Comparison of ENCODE assay signal across 13 mouse cellular contexts in genomic region chr17:28029308-28029707, GRCm38 (mm10). TPM values are rescaled to one million over a fixed set of nuclear protein-coding genes. Genes with fewer than 3 reads are reported as not detected.
DNase-seq lines count a peak whose midpoint lies in the region; ATAC-seq and TF ChIP-seq lines count a peak whose summit lies in the region.
"Had no signal": no experiment of that assay in that cellular context is flagged by ENCODE, and none has a peak within 500 bp of the region (broad histone marks: within the 10 kb centered on the region; RNA-seq: fewer than 3 reads in every experiment).

No protein-coding gene starts in this region.

- TF ChIP-seq POLR2A in lung, adult 2 months (IDR thresholded peaks at IDR 0.05; ENCODE audit: borderline replicate concordance, extremely low read depth, low read depth, low read length) = peak; percentile 22; the same call in 1 of the 2 replicates

- peaks cover 71% of the 10 kb centered on the region for H3K4me1 ChIP-seq in lung, adult 2 months (ENCODE audit: control insufficient read depth, insufficient read depth, low read length)
- peaks cover 50% of the 10 kb centered on the region for H3K4me1 ChIP-seq in heart, embryonic 15.5 days (replicated peaks)

- intact Hi-C loops in gastrocnemius, adult 2 months (cut with DNase I) = no loop called here

- peak overlapping the region; percentile 84 for H3K27ac ChIP-seq in gastrocnemius, adult 2 months
- H3K27ac ChIP-seq in heart, embryonic 15.5 days = peak overlapping the region; percentile 69

- no peak for TF ChIP-seq CTCF in gastrocnemius, adult 2 months (IDR thresholded peaks at IDR 0.05)
- no peak for TF ChIP-seq CTCF in lung, adult 2 months (IDR thresholded peaks at IDR 0.05; ENCODE audit: insufficient read depth, low read length)

- no peaks in the 10 kb centered on the region for H3K9me3 ChIP-seq in heart, embryonic 15.5 days (replicated peaks)

- H3K9ac ChIP-seq in heart, embryonic 15.5 days = no peak overlapping the region

- no peaks in the 10 kb centered on the region for H3K36me3 ChIP-seq in heart, embryonic 15.5 days

- 51% methylated on average over 2 of the region's 2 CpGs for WGBS in lung, adult 2 months
- 55% methylated on average over 2 of the region's 2 CpGs for WGBS in heart, embryonic 15.5 days

- ATAC-seq in heart, embryonic 15.5 days (replicated peaks; ENCODE audit: insufficient number of reproducible peaks, insufficient read depth, low FRiP score, low read depth) = no peak
- no peak for ATAC-seq in erythroid progenitor cell, adult 5-6 weeks (replicated peaks; ENCODE audit: low FRiP score, poor library complexity, severe bottlenecking)

- H3K27me3 ChIP-seq in heart, embryonic 15.5 days = no peaks in the 10 kb centered on the region

- H3K4me3 ChIP-seq in gastrocnemius, adult 2 months = no peak overlapping the region
- H3K4me3 ChIP-seq in lung, adult 2 months (replicated peaks; ENCODE audit: extremely low read depth, low read depth, low read length) = no peak overlapping the region
- H3K4me3 ChIP-seq in heart, embryonic 15.5 days = no peak overlapping the region
- H3K4me3 ChIP-seq: myocyte had no signal

- no peak for DNase-seq in gastrocnemius, adult 2 months
- no peak for DNase-seq in gastrocnemius, postnatal 10 days
- DNase-seq in lung, adult 2 months = peak; percentile 19
- DNase-seq in lung, postnatal 14 days = no peak
- peak; percentile 72 for DNase-seq in lung, postnatal 36 days
- no peak for DNase-seq in testis, postnatal 10 days (ENCODE audit: low spot score)
- DNase-seq: cerebellum, postnatal 25 days; gastrocnemius, postnatal 36 days; right cerebral cortex, postnatal 4 days had no signal

- no peak overlapping the region for H3K4me2 ChIP-seq in heart, embryonic 15.5 days

RNA-seq across cellular contexts. Expression of gene Tcp11, which starts 51.1 kb away (rescaled TPM):
- total RNA-seq in gastrocnemius, adult 2 months (2021) = not detected
- not detected for total RNA-seq in gastrocnemius, postnatal 10 days (2021)
- 13.4 and 16.9 TPM in 2 replicates for polyA plus RNA-seq in lung, adult 2 months (2012; rRNA removed)
- polyA plus RNA-seq in heart, embryonic 15.5 days (2015; fragmentation: Nextera tagmentation; extraction: Ambion mirVana) = 0.34 and 0.80 TPM in 2 replicates
- total RNA-seq in erythroid progenitor cell, adult 5-6 weeks (2015; ENCODE audit: low replicate concordance) = not detected in 2 replicates
- total RNA-seq in erythroid progenitor cell, adult 5-6 weeks (2017; ENCODE audit: low replicate concordance) = not detected in 2 replicates
- total RNA-seq: gastrocnemius, postnatal 36 days had no signal
- polyA plus RNA-seq: C2C12, myocyte had no signal

Comparison
In these comparisons a context has a peak if more than half of its experiments do, and no peak if none do; other contexts are left out.
1. DNase-seq: peak in lung, adult 2 months (single experiment) and lung, postnatal 36 days (single experiment); none in gastrocnemius, adult 2 months (single experiment), gastrocnemius, postnatal 10 days (single experiment), lung, postnatal 14 days (single experiment) and testis, postnatal 10 days (single experiment).